In genomic region chr3:131092113-131092512, GRCm38 (mm10) we compare ENCODE assay signal across 31 mouse cellular contexts.
"Had no signal": no experiment of that assay in that cellular context is flagged by ENCODE, and none has a peak within 500 bp of the region (broad histone marks: within the 10 kb centered on the region; RNA-seq: fewer than 3 reads in every experiment).

No protein-coding gene starts in this region.

- H3K4me3 ChIP-seq: left cerebral cortex, adult 2 months; limb, embryonic 10.5 days; limb, embryonic 12.5 days; limb, embryonic 13.5 days; limb, embryonic 15.5 days; liver, embryonic 12.5 days; liver, embryonic 13.5 days; liver, embryonic 15.5 days; lung, embryonic 15.5 days; megakaryocyte, embryonic 14.5 days; midbrain, embryonic 10.5 days; midbrain, embryonic 12.5 days; midbrain, embryonic 13.5 days; midbrain, embryonic 15.5 days; myocyte; neural tube, embryonic 12.5 days had no signal

- H3K4me1 ChIP-seq: limb, embryonic 15.5 days; liver, embryonic 12.5 days; liver, embryonic 13.5 days; liver, embryonic 15.5 days; megakaryocyte, embryonic 14.5 days; midbrain, embryonic 12.5 days; midbrain, embryonic 13.5 days; neural tube, embryonic 12.5 days had no signal

- H3K9me3 ChIP-seq: limb, embryonic 10.5 days; limb, embryonic 12.5 days; limb, embryonic 13.5 days; limb, embryonic 15.5 days; liver, embryonic 12.5 days; liver, embryonic 13.5 days; liver, embryonic 15.5 days; lung, embryonic 15.5 days; megakaryocyte, embryonic 14.5 days; midbrain, embryonic 10.5 days; midbrain, embryonic 12.5 days; midbrain, embryonic 13.5 days; midbrain, embryonic 15.5 days; neural tube, embryonic 12.5 days had no signal

- H3K36me3 ChIP-seq: limb, embryonic 10.5 days; limb, embryonic 12.5 days; limb, embryonic 13.5 days; limb, embryonic 15.5 days; liver, embryonic 12.5 days; liver, embryonic 13.5 days; liver, embryonic 15.5 days; lung, embryonic 15.5 days; midbrain, embryonic 10.5 days; midbrain, embryonic 12.5 days; midbrain, embryonic 13.5 days; midbrain, embryonic 15.5 days; neural tube, embryonic 12.5 days had no signal

- H3K27ac ChIP-seq: left cerebral cortex, adult 2 months; limb, embryonic 10.5 days; limb, embryonic 12.5 days; limb, embryonic 13.5 days; limb, embryonic 15.5 days; liver, embryonic 12.5 days; liver, embryonic 13.5 days; liver, embryonic 14.5 days; liver, embryonic 15.5 days; lung, embryonic 15.5 days; macrophage; midbrain, embryonic 10.5 days; midbrain, embryonic 12.5 days; midbrain, embryonic 13.5 days; midbrain, embryonic 15.5 days; neural tube, embryonic 12.5 days had no signal

- ATAC-seq: liver, embryonic 12.5 days; liver, postnatal 0 days; midbrain, embryonic 13.5 days; midbrain, embryonic 15.5 days; midbrain, embryonic 16.5 days had no signal

- H3K9ac ChIP-seq: limb, embryonic 12.5 days; limb, embryonic 13.5 days; limb, embryonic 15.5 days; liver, embryonic 12.5 days; liver, embryonic 13.5 days; liver, embryonic 14.5 days; liver, embryonic 15.5 days; liver, postnatal 0 days; lung, embryonic 15.5 days; midbrain, embryonic 12.5 days; midbrain, embryonic 13.5 days; midbrain, embryonic 15.5 days; neural tube, embryonic 12.5 days had no signal

- DNase-seq: left cerebral cortex, postnatal 4 days; liver; liver, embryonic 13.5 days; liver, postnatal 0 days; lung, adult 18-20 months; lung, adult 2 months; lung, postnatal 10 days; lung, postnatal 14 days; lung, postnatal 36 days; lung, postnatal 4 days; midbrain, embryonic 14.5 days had no signal

- H3K4me2 ChIP-seq: limb, embryonic 12.5 days; limb, embryonic 13.5 days; limb, embryonic 15.5 days; liver, embryonic 11.5 days; liver, embryonic 12.5 days; liver, embryonic 13.5 days; liver, embryonic 15.5 days; lung, embryonic 15.5 days; midbrain, embryonic 11.5 days; midbrain, embryonic 12.5 days; midbrain, embryonic 13.5 days; midbrain, embryonic 15.5 days; neural tube, embryonic 12.5 days had no signal

- H3K27me3 ChIP-seq: limb, embryonic 12.5 days; limb, embryonic 15.5 days; liver, embryonic 13.5 days; liver, embryonic 15.5 days; lung, embryonic 15.5 days; midbrain, embryonic 15.5 days; neural tube, embryonic 12.5 days had no signal
